Mouse (Mus musculus): ENCODE data around the gene Plxnb2. TPM values are rescaled to one million over a fixed set of nuclear protein-coding genes. Genes with fewer than 3 reads are reported as not detected.

The Plxnb2 gene
- total and polyA plus RNA-seq, 3 experiments, result 75.7 to 121 (median 93.5) TPM

- Histone ChIP-seq H3K36me3 (ENCODE audit: control insufficient read depth, insufficient read depth, low read length) (no peaks in the 10 kb centered on the region), H3K27me3 (ENCODE audit: control insufficient read depth, insufficient read depth, low read length) (no peaks in the 10 kb centered on the region), H3K4me3 (peak overlapping the region; percentile 79), H3K9ac (ENCODE audit: low read depth, low read length) (peak overlapping the region; percentile 85), H3K27ac (peak overlapping the region; percentile 85), H3K79me2 (replicated peaks; ENCODE audit: control insufficient read depth, insufficient read depth, low read length) (no peaks in the 10 kb centered on the region), H3K4me1 (ENCODE audit: control insufficient read depth, insufficient read depth, low read length) (peaks cover 26% of the 10 kb centered on the region)
- intact Hi-C loops (cut with DNase I), result loop anchor here (1.0 kb wide), 1 partner anchor 10 kb away; no protein-coding TSS in a partner anchor
- peak; percentile 81 to 88 for DNase-seq
- 3% methylated on average over 16 of the region's 16 CpGs for WGBS
- TF ChIP-seq CTCF (IDR thresholded peaks at IDR 0.05), result no peak
- peak; percentile 52; the same call in 1 of the 2 replicates for TF ChIP-seq EP300 (IDR thresholded peaks at IDR 0.05; ENCODE audit: insufficient read depth, low read depth, low read length)
- peak; percentile 61 for TF ChIP-seq POLR2A (IDR thresholded peaks at IDR 0.05; ENCODE audit: insufficient read depth, low read depth, low read length)
These were observed 1.5 kb downstream of the Plxnb2 start for GRCm38 (mm10) chr15:89178954-89179629.

GRCm38 (mm10) chr15:89178260-89178860 lies 2.2 kb downstream of the Plxnb2 start:
- no peaks in the 10 kb centered on the region for H3K36me3 ChIP-seq (ENCODE audit: control insufficient read depth, insufficient read depth, low read length)
- no peaks in the 10 kb centered on the region for H3K79me2 ChIP-seq (replicated peaks; ENCODE audit: control insufficient read depth, insufficient read depth, low read length)
- peaks cover 26% of the 10 kb centered on the region for H3K4me1 ChIP-seq (ENCODE audit: control insufficient read depth, insufficient read depth, low read length)
- no peaks in the 10 kb centered on the region for H3K27me3 ChIP-seq (ENCODE audit: control insufficient read depth, insufficient read depth, low read length)
- H3K27ac ChIP-seq, result peak overlapping the region; percentile 85
- intact Hi-C loops (cut with DNase I), result no loop called here
- H3K4me3 ChIP-seq, result peak overlapping the region; percentile 79
- peak overlapping the region; percentile 85 for H3K9ac ChIP-seq (ENCODE audit: low read depth, low read length)
- WGBS, result 34% methylated on average over 7 of the region's 7 CpGs
- TF ChIP-seq EP300 (IDR thresholded peaks at IDR 0.05; ENCODE audit: insufficient read depth, low read depth, low read length) (no peak), POLR2A (IDR thresholded peaks at IDR 0.05; ENCODE audit: insufficient read depth, low read depth, low read length) (no peak), CTCF (IDR thresholded peaks at IDR 0.05) (no peak)
- peak; percentile 44 to 47 for DNase-seq

GRCm38 (mm10) chr15:89177576-89178259 lies 2.9 kb downstream of the Plxnb2 start:
- no peaks in the 10 kb centered on the region for H3K79me2 ChIP-seq (replicated peaks; ENCODE audit: control insufficient read depth, insufficient read depth, low read length)
- peak overlapping the region; percentile 85 for H3K27ac ChIP-seq
- peak in 1 of 2 experiments; percentile 54 for DNase-seq
- H3K9ac ChIP-seq (ENCODE audit: low read depth, low read length), result peak overlapping the region; percentile 85
- TF ChIP-seq POLR2A (IDR thresholded peaks at IDR 0.05; ENCODE audit: insufficient read depth, low read depth, low read length), result no peak
- TF ChIP-seq CTCF (IDR thresholded peaks at IDR 0.05), result no peak
- no peak for TF ChIP-seq EP300 (IDR thresholded peaks at IDR 0.05; ENCODE audit: insufficient read depth, low read depth, low read length)
- no peak overlapping the region for H3K4me3 ChIP-seq
- intact Hi-C loops (cut with DNase I), result no loop called here
- H3K4me1 ChIP-seq (ENCODE audit: control insufficient read depth, insufficient read depth, low read length), result peaks cover 26% of the 10 kb centered on the region
- WGBS, result 20% methylated on average over 4 of the region's 4 CpGs
- H3K27me3 ChIP-seq (ENCODE audit: control insufficient read depth, insufficient read depth, low read length), result no peaks in the 10 kb centered on the region
- no peaks in the 10 kb centered on the region for H3K36me3 ChIP-seq (ENCODE audit: control insufficient read depth, insufficient read depth, low read length)

GRCm38 (mm10) chr15:89177121-89177520 lies 3.5 kb downstream of the Plxnb2 start:
- Histone ChIP-seq H3K27ac (peak overlapping the region; percentile 85), H3K4me1 (ENCODE audit: control insufficient read depth, insufficient read depth, low read length) (peaks cover 23% of the 10 kb centered on the region), H3K4me3 (no peak overlapping the region), H3K27me3 (ENCODE audit: control insufficient read depth, insufficient read depth, low read length) (no peaks in the 10 kb centered on the region), H3K36me3 (ENCODE audit: control insufficient read depth, insufficient read depth, low read length) (no peaks in the 10 kb centered on the region), H3K79me2 (replicated peaks; ENCODE audit: control insufficient read depth, insufficient read depth, low read length) (no peaks in the 10 kb centered on the region), H3K9ac (ENCODE audit: low read depth, low read length) (peak overlapping the region; percentile 31; the same call in 1 of the 2 replicates)
- TF ChIP-seq POLR2A (IDR thresholded peaks at IDR 0.05; ENCODE audit: insufficient read depth, low read depth, low read length), result 0 out of 2 replicates have a peak, but pooled peaks have one; percentile 35
- TF ChIP-seq EP300 (IDR thresholded peaks at IDR 0.05; ENCODE audit: insufficient read depth, low read depth, low read length), result peak; percentile 81
- TF ChIP-seq CTCF (IDR thresholded peaks at IDR 0.05), result no peak
- WGBS, result 4% methylated on average over 5 of the region's 5 CpGs
- DNase-seq, result peak; percentile 90 to 93
- intact Hi-C loops (cut with DNase I), result no loop called here

- Histone ChIP-seq H3K4me3 (no peak overlapping the region), H3K27me3 (ENCODE audit: control insufficient read depth, insufficient read depth, low read length) (no peaks in the 10 kb centered on the region), H3K79me2 (replicated peaks; ENCODE audit: control insufficient read depth, insufficient read depth, low read length) (no peaks in the 10 kb centered on the region), H3K9ac (ENCODE audit: low read depth, low read length) (no peak overlapping the region), H3K27ac (no peak overlapping the region), H3K36me3 (ENCODE audit: control insufficient read depth, insufficient read depth, low read length) (no peaks in the 10 kb centered on the region), H3K4me1 (ENCODE audit: control insufficient read depth, insufficient read depth, low read length) (peaks cover 20% of the 10 kb centered on the region)
- WGBS, result 68% methylated on average over 13 of the region's 13 CpGs
- intact Hi-C loops (cut with DNase I), result no loop called here
- DNase-seq, result no peak
- TF ChIP-seq POLR2A (IDR thresholded peaks at IDR 0.05; ENCODE audit: insufficient read depth, low read depth, low read length) (no peak), CTCF (IDR thresholded peaks at IDR 0.05) (no peak), EP300 (IDR thresholded peaks at IDR 0.05; ENCODE audit: insufficient read depth, low read depth, low read length) (no peak)
These were observed 5.0 kb downstream of the Plxnb2 start for GRCm38 (mm10) chr15:89175411-89176155.

Measured in heart, adult 2 months (tissue).